Mouse (Mus musculus) liver, embryonic 13.5 days (tissue): Measurements from ENCODE around the gene Cnot11. TPM values are rescaled to one million over a fixed set of nuclear protein-coding genes. Genes with fewer than 3 reads are reported as not detected.
"Not testable (repeated sequence)": the region's sequence is repeated elsewhere in the genome, so short reads cannot be mapped to it uniquely, and the experiment has no call there.

Source experiments
- ATAC-seq: fragments of 200-750 bp; cut with Nextera tagmentation; 2 replicates; pipeline ENCODE4 v1.8.0; 2017; ENCODE audit warnings: low read depth, mild to moderate bottlenecking, moderate number of reproducible peaks, moderate library complexity
- DNase-seq: peaks from one replicate; pipeline ENCODE4 v3.0.0; 2022
- H3K27ac ChIP-seq: fragments of 300-500 bp; sonication (generic); 2 replicates; pipeline ENCODE4 v1.5.1; 2015; ENCODE audit warnings: moderate library complexity, mild to moderate bottlenecking, inconsistent platforms
- H3K27me3 ChIP-seq: fragments of 300-500 bp; sonication (generic); 2 replicates; pipeline ENCODE4 v1.6.1; 2015; ENCODE audit warnings: mild to moderate bottlenecking, inconsistent platforms
- H3K36me3 ChIP-seq: fragments of 300-500 bp; sonication (generic); 2 replicates; pipeline ENCODE4 v1.6.1; 2015; ENCODE audit warnings: mild to moderate bottlenecking, inconsistent platforms
- H3K4me1 ChIP-seq: fragments of 300-500 bp; sonication (generic); replicated peaks from 2 replicates; pipeline ENCODE4 v1.6.1; 2015; ENCODE audit warnings: inconsistent platforms
- H3K4me2 ChIP-seq: fragments of 300-500 bp; sonication (generic); 2 replicates; pipeline ENCODE4 v1.6.1; 2015; ENCODE audit warnings: inconsistent platforms, mild to moderate bottlenecking, moderate library complexity
- H3K4me3 ChIP-seq: fragments of 300-500 bp; sonication (generic); replicated peaks from 2 replicates; pipeline ENCODE4 v1.5.1; 2015; ENCODE audit warnings: mild to moderate bottlenecking, inconsistent platforms
- H3K9ac ChIP-seq: fragments of 300-500 bp; sonication (generic); 2 replicates; pipeline ENCODE4 v1.6.1; 2015; ENCODE audit warnings: mild to moderate bottlenecking, inconsistent platforms
- H3K9me3 ChIP-seq: fragments of 300-500 bp; sonication (generic); replicated peaks from 2 replicates; pipeline ENCODE4 v1.6.1; 2016; ENCODE audit warnings: inconsistent platforms
- WGBS: fragments of 180-500 bp; shearing (Covaris S2); methylation state at CpG from one replicate; pipeline ENCODE4 v1.1.7; 2015; ENCODE audit not compliant: insufficient replicate concordance; 5-methylcytosine and 5-hydroxymethylcytosine counted together
- polyA plus RNA-seq: library from polyadenylated mRNA; unstranded; fragments of >200 nt; fragmentation: Nextera tagmentation; extraction: Ambion mirVana; gene quantifications from 2 replicates; pipeline ENCODE4 v1.2.1, GENCODE M21; 2015

Gene Cnot11
- polyA plus RNA-seq, 1 experiment from 2014 or later, result 10.9 TPM

DNA sequence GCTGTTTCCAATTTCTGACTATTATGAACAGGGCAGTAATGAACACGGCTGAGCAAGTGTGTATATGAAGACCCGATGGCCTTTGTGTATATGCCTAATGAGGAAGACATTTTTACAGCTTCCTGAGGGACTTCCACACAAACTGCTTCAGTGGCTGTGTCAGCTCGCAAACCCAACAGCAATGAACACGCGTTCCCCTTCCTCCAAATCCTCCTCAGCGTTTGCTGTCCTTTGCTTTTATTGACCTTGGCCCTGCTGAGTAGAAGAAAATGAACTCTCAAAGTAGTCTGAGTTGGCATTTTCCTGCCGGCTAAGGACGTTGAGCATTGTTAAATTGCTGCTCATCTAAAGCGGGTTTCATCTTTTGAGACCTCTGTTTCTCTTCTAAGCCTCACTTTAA lies 50.6 kb downstream of the Cnot11 start:
- Histone ChIP-seq H3K9ac (no peak overlapping the region), H3K4me3 (no peak overlapping the region), H3K27ac (no peak overlapping the region), H3K9me3 (no peaks in the 10 kb centered on the region), H3K27me3 (no peaks in the 10 kb centered on the region), H3K36me3 (no peaks in the 10 kb centered on the region), H3K4me2 (no peak overlapping the region), H3K4me1 (no peaks in the 10 kb centered on the region)
- ATAC-seq (no peak), DNase-seq (no peak)
- 63% methylated on average over 9 of the region's 9 CpGs for WGBS

- Histone ChIP-seq H3K36me3 (no peaks in the 10 kb centered on the region), H3K9ac (no peak overlapping the region), H3K4me2 (no peak overlapping the region), H3K4me3 (no peak overlapping the region), H3K27ac (no peak overlapping the region), H3K4me1 (0 out of 2 replicates have a peak, but pooled peaks cover 2% of the 10 kb centered on the region), H3K27me3 (no peaks in the 10 kb centered on the region), H3K9me3 (no peaks in the 10 kb centered on the region)
- 39% methylated on average over 5 of the region's 5 CpGs for WGBS
- ATAC-seq (no peak), DNase-seq (no peak)
These were observed 55.4 kb downstream of the Cnot11 start for GRCm38 (mm10) chr1:39590193-39590592.

- H3K4me1 ChIP-seq, H3K4me3 ChIP-seq, ATAC-seq, DNase-seq, H3K9me3 ChIP-seq, H3K27me3 ChIP-seq, H3K36me3 ChIP-seq, H3K9ac ChIP-seq, H3K27ac ChIP-seq, H3K4me2 ChIP-seq: not testable (repeated sequence)
- 43% methylated on average over 1 of the region's 1 CpGs for WGBS
These were observed 56.8 kb downstream of the Cnot11 start for GRCm38 (mm10) chr1:39591557-39591956.

DNA sequence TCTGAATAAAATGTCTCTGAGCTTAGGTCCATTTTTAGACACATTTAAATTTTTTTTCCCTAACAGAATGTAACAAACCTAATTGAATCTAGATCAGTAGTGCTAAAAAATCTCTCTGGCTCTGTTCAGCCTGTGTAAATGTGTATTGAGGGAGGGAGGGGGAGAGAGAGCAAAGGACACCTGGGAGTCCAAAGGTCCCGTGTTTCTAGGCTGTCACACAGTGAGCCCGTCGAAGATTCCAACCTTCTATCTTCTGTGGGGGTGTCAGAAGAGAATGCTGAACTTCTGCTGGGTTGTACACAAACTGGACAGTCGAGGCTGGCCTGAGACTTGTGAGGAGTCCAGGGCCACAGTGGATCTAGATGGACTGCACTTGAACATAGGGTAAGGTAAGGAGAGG lies 57.3 kb downstream of the Cnot11 start:
- 54% methylated on average over 4 of the region's 4 CpGs for WGBS
- no peak overlapping the region for H3K4me3 ChIP-seq
- no peaks in the 10 kb centered on the region for H3K36me3 ChIP-seq
- DNase-seq, result no peak
- no peak overlapping the region for H3K27ac ChIP-seq
- peak; percentile 72 for ATAC-seq
- H3K27me3 ChIP-seq, result no peaks in the 10 kb centered on the region
- H3K4me1 ChIP-seq, result 0 out of 2 replicates have a peak, but pooled peaks cover 2% of the 10 kb centered on the region
- H3K4me2 ChIP-seq, result no peak overlapping the region
- H3K9ac ChIP-seq, result no peak overlapping the region
- H3K9me3 ChIP-seq, result no peaks in the 10 kb centered on the region

DNA sequence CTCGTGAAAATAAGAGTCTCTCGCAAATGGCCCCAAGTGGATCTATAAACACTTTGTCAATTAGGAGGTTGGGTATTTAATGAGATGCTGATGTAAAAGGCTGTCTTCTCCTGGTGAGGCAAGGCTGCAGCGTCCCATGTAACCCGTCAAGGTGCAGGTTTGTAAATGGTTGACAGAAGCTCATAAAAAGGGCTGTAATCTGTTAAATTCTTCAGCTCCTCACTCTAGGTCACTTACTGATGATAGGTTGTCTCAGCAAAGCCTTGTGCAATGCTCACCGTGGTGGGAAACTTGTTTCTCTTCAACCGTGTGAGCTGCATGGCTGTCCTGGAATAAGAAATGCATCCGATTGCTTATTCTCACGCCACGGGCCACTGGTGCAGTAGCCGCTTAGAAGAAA lies 59.0 kb downstream of the Cnot11 start:
- Histone ChIP-seq H3K4me1 (0 out of 2 replicates have a peak, but pooled peaks cover 2% of the 10 kb centered on the region), H3K27ac (no peak overlapping the region), H3K9ac (no peak overlapping the region), H3K27me3 (no peaks in the 10 kb centered on the region), H3K36me3 (no peaks in the 10 kb centered on the region), H3K4me3 (no peak overlapping the region), H3K9me3 (no peaks in the 10 kb centered on the region), H3K4me2 (no peak overlapping the region)
- WGBS, result 72% methylated on average over 10 of the region's 10 CpGs
- ATAC-seq, result no peak
- DNase-seq, result no peak

Other genes starting within 250 kb of the Cnot11 start
- 417 and 442 TPM in 2 replicates for gene Rpl31, start 167.2 kb upstream of the Cnot11 start, polyA plus RNA-seq
- gene Tbc1d8, start 56.2 kb upstream of the Cnot11 start, polyA plus RNA-seq, result 2.7 and 3.0 TPM in 2 replicates
- gene Rnf149, start 42.4 kb downstream of the Cnot11 start, polyA plus RNA-seq, result 17.1 and 19.3 TPM in 2 replicates
- gene Creg2, start 116.5 kb downstream of the Cnot11 start, polyA plus RNA-seq, result 0.02 and 0.03 TPM in 2 replicates
- gene Rfx8, start 186.0 kb downstream of the Cnot11 start, polyA plus RNA-seq, result 0.06 and 0.08 TPM in 2 replicates